Mouse (Mus musculus) E14TG2a.4 (cell line): ENCODE measurements around the gene Zfp341.

Source experiments
- H3K27me3 ChIP-seq: 2 replicates; pipeline ENCODE4 v1.6.1; 2014; ENCODE audit warnings: low read length, control low read depth; ENCODE audit not compliant: insufficient read depth
- H3K36me3 ChIP-seq: 2 replicates; pipeline ENCODE4 v1.6.1; 2014; ENCODE audit warnings: low read length, control low read depth; ENCODE audit not compliant: insufficient read depth
- H3K4me1 ChIP-seq: replicated peaks from 2 replicates; pipeline ENCODE4 v1.6.1; 2014; ENCODE audit warnings: low read depth, low read length, control low read depth
- H3K4me3 ChIP-seq: replicated peaks from 2 replicates; pipeline ENCODE4 v1.5.1; 2014; ENCODE audit warnings: mild to moderate bottlenecking, low read length
- H3K9me3 ChIP-seq: 2 replicates; pipeline ENCODE4 v1.6.1; 2014; ENCODE audit warnings: low read length, control low read depth
- CTCF ChIP-seq: conservative IDR thresholded peaks from 2 replicates; pipeline ENCODE4 v1.5.1; 2014; ENCODE audit warnings: low read length
- NANOG ChIP-seq: IDR thresholded peaks from 2 replicates; pipeline ENCODE4 v1.6.1; 2014; ENCODE audit warnings: borderline replicate concordance, low read length, mixed read lengths
- POU5F1 ChIP-seq: IDR thresholded peaks from 2 replicates; pipeline ENCODE4 v1.6.1; 2014; ENCODE audit warnings: low read length, borderline replicate concordance

The Zfp341 gene

DNA sequence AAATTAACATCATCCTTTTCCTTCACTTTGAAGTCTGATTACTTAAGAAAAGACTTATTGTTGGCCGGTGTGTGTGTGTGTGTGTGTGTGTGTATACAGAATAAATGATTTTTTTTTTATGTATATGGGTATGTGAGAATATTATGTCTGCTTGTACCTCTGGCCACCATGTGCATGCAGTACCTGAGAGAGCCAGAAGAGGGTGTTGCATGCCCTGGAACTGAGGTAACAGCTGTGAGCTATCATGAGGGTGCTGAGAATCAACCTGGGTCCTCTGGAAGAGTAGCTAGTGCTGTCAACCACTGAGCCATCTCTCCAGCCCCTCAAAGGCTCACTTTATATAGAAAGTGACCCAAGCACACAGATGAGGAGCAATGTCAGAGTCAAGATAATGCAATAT, 31.7 kb upstream of the Zfp341 start:
- no peaks in the 10 kb centered on the region for H3K36me3 ChIP-seq
- TF ChIP-seq POU5F1 (no peak), NANOG (no peak), CTCF (peak; percentile 69)

GRCm38 (mm10) chr2:154583906-154584872, 28.9 kb upstream of the Zfp341 start:
- no peaks in the 10 kb centered on the region for H3K9me3 ChIP-seq
- no peak for TF ChIP-seq CTCF
- TF ChIP-seq POU5F1: no peak
- TF ChIP-seq NANOG: no peak
- peaks cover 66% of the 10 kb centered on the region for H3K4me1 ChIP-seq
- H3K27me3 ChIP-seq: no peaks in the 10 kb centered on the region
- peak overlapping the region; percentile 23; the same call in 1 of the 2 replicates for H3K4me3 ChIP-seq
- peaks cover 6% of the 10 kb centered on the region for H3K36me3 ChIP-seq

More for the DNA sequence above, 31.7 kb upstream of the Zfp341 start:
- Histone ChIP-seq H3K9me3 (no peaks in the 10 kb centered on the region), H3K27me3 (no peaks in the 10 kb centered on the region), H3K4me3 (no peak overlapping the region), H3K4me1 (peaks cover 74% of the 10 kb centered on the region)

DNA sequence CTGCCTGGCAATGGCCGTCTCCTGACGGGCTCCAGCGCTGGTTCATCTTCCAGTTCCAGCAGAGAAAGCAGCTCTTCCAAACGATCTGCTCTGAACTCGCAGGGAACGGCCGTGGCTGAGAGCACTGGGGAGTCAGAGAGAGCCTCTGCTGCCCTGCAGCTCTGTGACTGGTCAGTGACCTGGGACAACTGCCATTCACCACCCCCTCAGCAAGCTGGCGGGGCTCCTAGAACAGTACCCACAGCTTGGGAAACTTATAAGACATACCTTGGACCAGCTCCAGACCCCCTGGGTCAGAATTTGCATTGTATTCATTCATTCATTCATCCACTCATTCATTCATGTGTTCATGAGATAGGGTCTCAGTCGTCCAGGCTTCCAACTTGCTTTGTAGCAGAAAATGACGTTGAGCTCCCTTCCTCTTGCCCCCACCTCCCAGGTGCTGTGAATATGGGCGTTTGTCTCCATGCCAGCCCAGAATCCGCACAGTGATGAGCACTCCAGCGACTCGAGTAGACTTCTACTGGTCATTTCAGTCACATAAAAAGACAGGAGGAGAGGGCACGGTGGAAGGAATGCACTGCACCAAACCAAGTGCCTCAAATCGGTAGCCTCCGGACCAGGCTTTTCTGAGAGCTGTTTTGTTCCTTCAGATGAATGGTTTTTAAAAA, 28.0 kb upstream of the Zfp341 start:
- Histone ChIP-seq H3K4me3 (no peak overlapping the region), H3K27me3 (no peaks in the 10 kb centered on the region), H3K9me3 (no peaks in the 10 kb centered on the region), H3K4me1 (peaks cover 64% of the 10 kb centered on the region), H3K36me3 (peaks cover 6% of the 10 kb centered on the region)
- TF ChIP-seq NANOG: no peak
- TF ChIP-seq POU5F1: no peak

DNA sequence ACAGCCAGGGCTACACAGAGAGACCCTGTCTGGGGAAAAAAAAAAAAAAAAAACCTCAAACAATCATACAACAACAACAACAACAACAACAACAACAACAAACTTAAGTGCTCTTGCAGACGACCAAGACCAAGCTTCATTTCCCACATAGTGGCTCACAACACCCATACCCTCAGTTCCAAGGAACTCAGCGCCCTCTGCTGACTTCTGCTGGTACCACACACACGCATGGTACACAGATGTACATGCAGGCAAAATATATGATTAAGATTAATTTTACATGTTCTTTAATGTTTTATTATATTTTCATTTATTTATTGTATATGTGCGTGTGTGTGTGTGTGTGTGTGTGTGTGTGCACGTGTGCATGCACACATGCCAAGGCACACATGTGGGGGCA, 26.7 kb upstream of the Zfp341 start:
- H3K4me1 ChIP-seq: peaks cover 52% of the 10 kb centered on the region
- H3K4me3 ChIP-seq: no peak overlapping the region
- no peaks in the 10 kb centered on the region for H3K27me3 ChIP-seq
- no peak for TF ChIP-seq NANOG
- peak; percentile 94 for TF ChIP-seq CTCF
- TF ChIP-seq POU5F1: no peak
- H3K9me3 ChIP-seq: no peaks in the 10 kb centered on the region
- peaks cover 6% of the 10 kb centered on the region for H3K36me3 ChIP-seq

- no peak overlapping the region for H3K4me3 ChIP-seq
- no peaks in the 10 kb centered on the region for H3K27me3 ChIP-seq
- no peaks in the 10 kb centered on the region for H3K9me3 ChIP-seq
- H3K4me1 ChIP-seq: peaks cover 45% of the 10 kb centered on the region
- H3K36me3 ChIP-seq: peaks cover 15% of the 10 kb centered on the region
- TF ChIP-seq POU5F1 (no peak), CTCF (no peak), NANOG (no peak)
Measured at GRCm38 (mm10) chr2:154589051-154589450, 24.0 kb upstream of the Zfp341 start.

GRCm38 (mm10) chr2:154591239-154591638, 21.9 kb upstream of the Zfp341 start:
- TF ChIP-seq POU5F1 (no peak), CTCF (no peak), NANOG (no peak)
- no peaks in the 10 kb centered on the region for H3K9me3 ChIP-seq
- H3K36me3 ChIP-seq: peaks cover 35% of the 10 kb centered on the region
- H3K4me1 ChIP-seq: peaks cover 35% of the 10 kb centered on the region
- H3K27me3 ChIP-seq: no peaks in the 10 kb centered on the region
- H3K4me3 ChIP-seq: no peak overlapping the region

DNA sequence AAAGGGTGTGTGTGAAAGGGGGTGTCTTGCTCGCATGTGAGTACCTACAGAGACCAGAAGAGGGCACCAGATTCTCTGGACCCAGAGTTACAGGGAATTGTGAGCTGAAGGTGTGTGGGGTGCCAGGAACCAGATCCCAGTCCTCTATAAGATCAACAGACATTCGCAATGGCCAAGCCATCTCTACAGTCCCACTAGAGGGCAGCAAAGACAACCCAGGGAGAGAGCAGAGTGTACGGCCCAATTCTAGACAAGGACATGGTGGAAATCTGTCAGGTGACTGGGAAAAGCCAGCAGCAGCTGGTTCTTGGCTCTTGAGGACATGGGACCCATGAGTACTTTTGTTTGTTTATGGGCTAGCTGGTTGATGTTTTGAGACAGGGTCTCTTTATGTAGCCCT, 20.1 kb upstream of the Zfp341 start:
- no peaks in the 10 kb centered on the region for H3K27me3 ChIP-seq
- peaks cover 29% of the 10 kb centered on the region for H3K36me3 ChIP-seq
- H3K4me3 ChIP-seq: no peak overlapping the region
- no peak for TF ChIP-seq NANOG
- TF ChIP-seq POU5F1: no peak
- peak; percentile 82 for TF ChIP-seq CTCF
- H3K4me1 ChIP-seq: peaks cover 32% of the 10 kb centered on the region
- no peaks in the 10 kb centered on the region for H3K9me3 ChIP-seq

GRCm38 (mm10) chr2:154595775-154596174, 17.3 kb upstream of the Zfp341 start:
- H3K36me3 ChIP-seq: peaks cover 35% of the 10 kb centered on the region
- H3K4me3 ChIP-seq: no peak overlapping the region
- H3K9me3 ChIP-seq: no peaks in the 10 kb centered on the region
- H3K27me3 ChIP-seq: no peaks in the 10 kb centered on the region
- no peak for TF ChIP-seq POU5F1
- no peak for TF ChIP-seq NANOG
- no peak for TF ChIP-seq CTCF
- H3K4me1 ChIP-seq: peaks cover 33% of the 10 kb centered on the region

GRCm38 (mm10) chr2:154597399-154597798, 15.7 kb upstream of the Zfp341 start:
- peaks cover 29% of the 10 kb centered on the region for H3K36me3 ChIP-seq

More at GRCm38 (mm10) chr2:154597399-154597798, 15.7 kb upstream of the Zfp341 start:
- Histone ChIP-seq H3K27me3 (no peaks in the 10 kb centered on the region), H3K9me3 (no peaks in the 10 kb centered on the region), H3K4me1 (peaks cover 27% of the 10 kb centered on the region), H3K4me3 (no peak overlapping the region)
- TF ChIP-seq POU5F1: no peak
- no peak for TF ChIP-seq NANOG
- no peak for TF ChIP-seq CTCF
